Mouse (Mus musculus) kidney, embryonic 15.5 days (tissue): ENCODE results near the gene Cat. TPM values are rescaled to one million over a fixed set of nuclear protein-coding genes. Genes with fewer than 3 reads are reported as not detected.

Experiments
- ATAC-seq: fragments of 200-750 bp; cut with Nextera tagmentation; replicated peaks from 2 replicates; pipeline ENCODE4 v1.8.0; 2017; ENCODE audit warnings: moderate TSS enrichment; ENCODE audit not compliant: low FRiP score
- H3K27ac ChIP-seq: fragments of 300-500 bp; sonication (generic); 2 replicates; pipeline ENCODE4 v1.5.1; 2015; ENCODE audit warnings: mild to moderate bottlenecking, inconsistent platforms
- H3K27me3 ChIP-seq: fragments of 300-500 bp; sonication (generic); 2 replicates; pipeline ENCODE4 v1.6.1; 2015; ENCODE audit warnings: inconsistent platforms
- H3K36me3 ChIP-seq: fragments of 300-500 bp; sonication (generic); 2 replicates; pipeline ENCODE4 v1.6.1; 2015; ENCODE audit warnings: inconsistent platforms
- H3K4me1 ChIP-seq: fragments of 300-500 bp; sonication (generic); 2 replicates; pipeline ENCODE4 v1.6.1; 2015; ENCODE audit warnings: inconsistent platforms
- H3K4me2 ChIP-seq: fragments of 300-500 bp; sonication (generic); 2 replicates; pipeline ENCODE4 v1.6.1; 2015; ENCODE audit warnings: moderate library complexity, mild to moderate bottlenecking, inconsistent platforms
- H3K4me3 ChIP-seq: fragments of 300-500 bp; sonication (generic); replicated peaks from 2 replicates; pipeline ENCODE4 v1.5.1; 2015; ENCODE audit warnings: mild to moderate bottlenecking, inconsistent platforms
- H3K9ac ChIP-seq: fragments of 300-500 bp; sonication (generic); 2 replicates; pipeline ENCODE4 v1.6.1; 2015; ENCODE audit warnings: mild to moderate bottlenecking, inconsistent platforms
- H3K9me3 ChIP-seq: fragments of 300-500 bp; sonication (generic); replicated peaks from 2 replicates; pipeline ENCODE4 v1.6.1; 2016; ENCODE audit warnings: inconsistent platforms
- WGBS: fragments of 180-500 bp; shearing (Covaris S2); methylation state at CpG from one replicate; pipeline ENCODE4 v1.1.7; 2015; ENCODE audit warnings: mixed read lengths; 5-methylcytosine and 5-hydroxymethylcytosine counted together
- polyA plus RNA-seq: library from polyadenylated mRNA; unstranded; fragments of >200 nt; fragmentation: Nextera tagmentation; extraction: Ambion mirVana; gene quantifications from 2 replicates; pipeline ENCODE4 v1.2.1, GENCODE M21; 2015

The Cat gene
- polyA plus RNA-seq, 1 experiment from 2014 or later: 99.4 TPM

DNA sequence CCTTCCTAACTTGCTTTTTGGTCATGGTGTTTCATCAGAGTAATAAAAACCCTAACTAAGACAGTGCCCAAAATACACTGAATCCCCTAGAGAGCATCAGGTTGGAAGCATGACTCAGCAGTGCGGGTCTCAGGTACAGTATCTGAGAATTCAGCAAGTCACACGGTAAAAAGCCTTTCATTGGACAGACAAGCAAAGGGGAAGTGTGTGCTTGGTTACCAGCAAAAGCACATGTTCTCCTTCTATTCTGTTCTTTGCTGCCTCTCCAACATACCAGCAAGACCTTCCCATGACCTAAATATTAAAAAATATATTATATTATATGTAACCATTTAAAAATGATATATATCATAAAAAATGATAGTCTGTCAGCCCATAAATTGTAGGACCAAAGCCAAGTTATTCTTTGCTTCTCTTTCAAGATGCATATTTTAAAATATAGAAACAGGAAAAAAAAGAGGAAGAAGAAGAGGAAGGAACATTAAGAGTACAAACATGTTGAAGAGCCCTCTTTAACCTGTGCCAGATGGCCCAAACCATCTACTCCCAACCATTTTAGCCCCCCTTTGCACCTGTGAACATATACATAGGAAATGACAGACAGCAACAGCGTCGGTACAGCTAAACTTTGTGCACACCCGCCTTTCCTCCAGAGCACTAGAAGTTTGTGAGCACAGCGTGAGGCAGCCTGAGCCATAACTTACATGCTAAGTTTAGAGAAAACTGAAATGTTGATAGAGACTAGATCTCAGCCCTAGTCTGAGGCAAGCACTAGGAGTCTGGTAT, 10.9 kb upstream of the Cat start:
- no peak for ATAC-seq
- 85% methylated on average over 6 of the region's 6 CpGs for WGBS
- H3K27ac ChIP-seq: no peak overlapping the region

DNA sequence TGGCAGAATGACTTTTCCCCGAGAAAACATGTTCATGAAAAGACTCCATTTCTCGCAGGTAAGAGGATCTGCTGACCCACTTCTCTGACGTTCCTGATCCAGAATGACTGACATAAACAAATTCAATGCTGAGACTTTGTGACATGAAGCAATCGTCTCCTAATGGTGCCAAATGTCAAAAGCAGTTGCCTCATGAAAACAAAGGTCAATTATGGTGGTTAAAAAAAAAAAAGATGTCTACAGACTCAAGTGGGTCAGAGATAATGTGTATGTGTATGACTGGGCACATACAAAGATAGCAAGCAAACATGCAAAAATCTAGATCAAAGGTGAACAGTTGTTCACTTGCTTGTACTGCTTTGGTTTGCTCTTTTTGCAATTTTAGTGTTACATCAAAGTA, 8.9 kb upstream of the Cat start:
- ATAC-seq: no peak
- H3K27me3 ChIP-seq: no peaks in the 10 kb centered on the region
- H3K9ac ChIP-seq: no peak overlapping the region
- no peaks in the 10 kb centered on the region for H3K9me3 ChIP-seq
- no peak overlapping the region for H3K4me2 ChIP-seq
- 74% methylated on average over 4 of the region's 4 CpGs for WGBS
- H3K4me1 ChIP-seq: peaks cover 10% of the 10 kb centered on the region; the same call in 1 of the 2 replicates
- no peaks in the 10 kb centered on the region for H3K36me3 ChIP-seq
- no peak overlapping the region for H3K27ac ChIP-seq
- H3K4me3 ChIP-seq: no peak overlapping the region

More for the DNA sequence above, 10.9 kb upstream of the Cat start:
- Histone ChIP-seq H3K4me2 (no peak overlapping the region), H3K36me3 (no peaks in the 10 kb centered on the region), H3K9me3 (no peaks in the 10 kb centered on the region), H3K4me1 (peaks cover 5% of the 10 kb centered on the region; the same call in 1 of the 2 replicates), H3K27me3 (no peaks in the 10 kb centered on the region), H3K4me3 (no peak overlapping the region), H3K9ac (no peak overlapping the region)

DNA sequence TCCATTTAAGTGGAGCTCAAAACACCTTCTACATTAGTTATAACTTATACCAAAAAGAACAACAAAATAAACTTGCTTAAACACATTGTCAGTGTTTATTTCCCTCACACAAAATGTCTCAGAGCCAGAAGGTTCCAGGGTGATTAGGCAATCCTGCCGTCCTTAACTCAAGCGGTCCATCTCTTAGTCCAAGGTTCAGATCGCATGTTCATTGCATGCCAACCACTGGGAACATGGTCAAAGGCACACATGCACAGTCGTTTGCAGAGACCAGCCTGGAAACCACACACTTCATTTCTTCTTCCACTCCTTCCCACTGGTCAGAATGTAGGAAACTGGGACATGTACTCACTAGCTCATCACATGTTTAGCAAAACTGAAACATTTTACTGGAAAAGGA, 7.6 kb upstream of the Cat start:
- peaks cover 10% of the 10 kb centered on the region; the same call in 1 of the 2 replicates for H3K4me1 ChIP-seq
- H3K4me2 ChIP-seq: no peak overlapping the region
- H3K36me3 ChIP-seq: no peaks in the 10 kb centered on the region
- H3K9me3 ChIP-seq: no peaks in the 10 kb centered on the region
- H3K27ac ChIP-seq: no peak overlapping the region
- WGBS: 83% methylated on average over 4 of the region's 4 CpGs
- no peak overlapping the region for H3K4me3 ChIP-seq
- no peaks in the 10 kb centered on the region for H3K27me3 ChIP-seq
- no peak for ATAC-seq
- no peak overlapping the region for H3K9ac ChIP-seq

DNA sequence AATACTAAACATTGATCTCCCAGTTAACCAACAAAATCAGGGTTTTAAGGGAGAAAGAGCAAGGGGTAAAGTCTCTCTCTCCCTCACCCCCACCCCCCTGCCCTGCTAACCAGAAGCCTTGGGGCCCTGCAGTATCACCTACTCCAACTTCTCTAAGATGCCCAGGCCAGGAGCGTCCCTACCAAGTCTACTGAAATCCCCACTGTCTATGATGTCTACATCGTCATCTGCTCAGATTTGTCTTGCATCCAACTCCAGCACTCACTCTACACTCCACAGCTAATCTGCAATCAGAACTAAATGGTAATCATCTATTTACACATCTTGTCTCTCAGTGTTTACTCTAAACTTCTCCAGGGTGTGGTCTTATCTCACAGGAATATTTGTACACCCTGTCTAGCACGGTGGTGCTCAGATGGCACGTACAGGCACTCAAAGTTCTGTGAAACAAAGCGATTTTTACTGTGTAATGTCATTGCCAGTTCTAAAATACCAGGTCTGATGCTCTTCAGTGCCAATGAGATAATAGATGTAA, 907 bp downstream of the Cat start:
- H3K9me3 ChIP-seq: no peaks in the 10 kb centered on the region
- peak overlapping the region; percentile 96 for H3K27ac ChIP-seq
- H3K27me3 ChIP-seq: no peaks in the 10 kb centered on the region
- WGBS: 33% methylated on average over 5 of the region's 5 CpGs
- H3K36me3 ChIP-seq: no peaks in the 10 kb centered on the region
- H3K4me3 ChIP-seq: peak overlapping the region; percentile 82
- H3K4me2 ChIP-seq: peak overlapping the region; percentile 75
- peak overlapping the region; percentile 86 for H3K9ac ChIP-seq
- H3K4me1 ChIP-seq: peaks cover 26% of the 10 kb centered on the region
- ATAC-seq: no peak

DNA sequence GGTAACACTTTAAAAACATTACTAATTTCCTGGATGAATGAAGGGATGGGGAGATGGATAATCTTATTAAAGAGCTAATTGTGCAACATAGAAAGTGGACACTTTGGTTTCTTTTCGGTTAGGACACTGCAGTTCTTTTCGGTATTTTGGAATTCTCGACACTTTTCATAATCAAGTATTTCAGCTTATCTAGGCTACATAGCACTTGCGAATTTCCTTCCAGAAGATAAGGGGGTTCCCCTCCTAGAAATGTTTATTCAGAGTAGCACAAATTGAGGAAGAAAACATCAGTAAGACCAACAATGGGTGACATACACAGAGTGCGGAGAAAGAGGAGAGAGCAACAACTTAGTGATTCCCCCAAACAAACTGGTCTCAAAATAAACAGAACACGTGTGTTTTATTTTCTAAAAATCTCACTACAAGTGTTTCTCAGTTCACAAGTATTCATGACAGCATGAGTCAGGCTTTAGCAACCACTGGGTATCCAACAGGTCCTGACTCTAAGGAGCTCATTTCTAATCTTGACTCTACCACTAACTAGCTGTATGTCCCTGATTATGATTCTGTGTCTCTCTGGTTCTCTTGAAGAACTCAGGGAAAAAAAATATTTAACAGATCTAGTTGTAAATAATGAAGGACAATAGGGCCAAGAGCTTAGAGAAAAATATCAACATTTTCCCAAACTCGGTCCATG, 1.5 kb downstream of the Cat start:
- ATAC-seq: no peak
- no peaks in the 10 kb centered on the region for H3K36me3 ChIP-seq
- H3K9ac ChIP-seq: peak overlapping the region; percentile 86; the same call in 1 of the 2 replicates

DNA sequence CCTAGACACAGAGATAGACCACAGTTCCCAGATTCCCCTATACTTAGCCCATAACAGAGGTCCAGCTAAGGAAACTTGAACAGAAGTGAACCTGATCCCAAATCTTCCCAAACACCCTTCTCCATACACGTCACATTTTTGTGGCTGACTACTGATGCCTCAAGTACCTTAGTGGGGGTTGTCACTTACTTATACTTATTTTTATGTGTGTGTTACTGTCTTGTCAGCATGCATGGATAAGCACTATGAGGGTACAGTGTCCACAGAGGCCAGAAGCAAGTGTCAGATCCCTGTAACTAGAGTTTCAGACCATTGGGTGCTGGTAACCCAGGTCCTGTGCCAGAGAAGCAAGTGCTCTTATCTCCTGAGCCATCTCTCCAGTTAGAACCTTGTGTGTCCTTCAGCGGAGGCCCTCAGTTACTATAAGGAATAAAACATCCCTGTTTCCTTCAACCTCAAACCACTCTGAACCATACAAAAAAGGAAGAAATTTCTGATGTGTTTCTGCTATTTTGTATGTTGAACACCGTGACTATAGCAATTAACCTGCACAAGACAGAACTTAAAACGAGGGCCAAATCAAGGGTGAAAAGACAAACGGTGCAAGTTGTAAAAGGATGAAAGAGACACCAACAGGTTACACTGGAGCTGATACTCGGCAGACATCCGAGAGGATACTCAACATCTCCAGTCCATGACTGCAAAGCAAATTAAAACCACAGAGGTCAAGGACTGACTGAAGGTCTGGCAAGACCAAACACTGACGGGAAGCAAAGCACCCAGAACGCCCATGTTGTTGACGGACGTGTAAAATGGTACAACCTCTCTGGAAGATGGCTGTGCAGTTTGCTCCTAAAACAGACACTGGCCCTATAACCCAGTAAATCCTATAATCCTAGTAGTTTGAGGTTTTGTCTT, 3.4 kb downstream of the Cat start:
- no peak for ATAC-seq
- Histone ChIP-seq H3K4me3 (no peak overlapping the region), H3K4me2 (no peak overlapping the region), H3K27ac (no peak overlapping the region), H3K4me1 (peaks cover 26% of the 10 kb centered on the region), H3K27me3 (no peaks in the 10 kb centered on the region), H3K36me3 (no peaks in the 10 kb centered on the region), H3K9me3 (no peaks in the 10 kb centered on the region), H3K9ac (no peak overlapping the region)
- WGBS: 54% methylated on average over 11 of the region's 11 CpGs

More for the DNA sequence above, 1.5 kb downstream of the Cat start:
- WGBS: 81% methylated on average over 7 of the region's 7 CpGs
- Histone ChIP-seq H3K27me3 (no peaks in the 10 kb centered on the region), H3K27ac (no peak overlapping the region), H3K4me3 (peak overlapping the region; percentile 82), H3K4me2 (peak overlapping the region; percentile 75), H3K4me1 (peaks cover 26% of the 10 kb centered on the region), H3K9me3 (no peaks in the 10 kb centered on the region)

DNA sequence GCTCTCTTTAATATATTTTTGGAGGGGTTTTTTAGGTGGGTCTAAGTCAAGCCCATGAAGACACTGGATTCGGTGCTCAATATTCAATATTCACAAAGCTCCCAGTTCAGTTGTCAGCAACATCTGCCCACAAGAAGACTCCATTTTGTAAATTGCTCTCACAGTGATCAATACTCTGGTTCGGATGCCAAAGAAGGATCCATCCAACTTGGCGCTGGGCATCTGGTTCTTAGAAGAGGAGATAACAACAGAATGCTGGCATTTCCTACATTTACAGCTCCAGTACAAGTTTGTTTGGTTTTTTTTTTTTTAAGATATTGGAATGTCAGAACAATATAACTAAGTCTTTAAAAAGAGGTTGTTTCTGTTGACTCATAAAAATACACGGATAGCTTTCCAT, 4.1 kb downstream of the Cat start:
- Histone ChIP-seq H3K4me2 (no peak overlapping the region), H3K9ac (no peak overlapping the region), H3K36me3 (peaks cover under 1% of the 10 kb centered on the region; the same call in 1 of the 2 replicates), H3K9me3 (no peaks in the 10 kb centered on the region), H3K4me1 (peaks cover 26% of the 10 kb centered on the region), H3K27ac (no peak overlapping the region), H3K4me3 (no peak overlapping the region), H3K27me3 (no peaks in the 10 kb centered on the region)
- 96% methylated on average over 4 of the region's 4 CpGs for WGBS
- ATAC-seq: no peak

DNA sequence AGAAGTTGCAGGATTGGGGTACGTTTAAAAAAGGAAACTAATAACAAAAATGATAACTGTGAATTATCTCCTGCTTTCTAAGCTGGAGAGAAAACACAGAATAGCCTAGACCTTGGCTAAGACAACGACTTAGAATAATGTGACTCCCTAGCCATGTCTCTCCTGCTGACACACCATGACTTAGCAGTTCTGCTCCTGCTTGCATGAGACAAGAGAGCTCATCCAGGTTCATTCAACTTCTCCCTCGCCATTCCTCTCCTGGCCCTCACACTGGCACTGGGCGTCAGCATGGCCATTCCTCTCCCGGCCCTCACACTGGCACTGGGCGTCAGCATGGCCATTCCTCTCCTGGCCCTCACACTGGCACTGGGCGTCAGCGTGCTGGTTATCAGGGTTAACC, 4.7 kb downstream of the Cat start:
- peaks cover 23% of the 10 kb centered on the region for H3K4me1 ChIP-seq
- no peak overlapping the region for H3K4me2 ChIP-seq
- no peaks in the 10 kb centered on the region for H3K27me3 ChIP-seq
- H3K36me3 ChIP-seq: peaks cover 7% of the 10 kb centered on the region
- no peak overlapping the region for H3K4me3 ChIP-seq
- H3K27ac ChIP-seq: no peak overlapping the region
- H3K9me3 ChIP-seq: no peaks in the 10 kb centered on the region
- WGBS: 89% methylated on average over 8 of the region's 8 CpGs
- H3K9ac ChIP-seq: no peak overlapping the region
- ATAC-seq: no peak

DNA sequence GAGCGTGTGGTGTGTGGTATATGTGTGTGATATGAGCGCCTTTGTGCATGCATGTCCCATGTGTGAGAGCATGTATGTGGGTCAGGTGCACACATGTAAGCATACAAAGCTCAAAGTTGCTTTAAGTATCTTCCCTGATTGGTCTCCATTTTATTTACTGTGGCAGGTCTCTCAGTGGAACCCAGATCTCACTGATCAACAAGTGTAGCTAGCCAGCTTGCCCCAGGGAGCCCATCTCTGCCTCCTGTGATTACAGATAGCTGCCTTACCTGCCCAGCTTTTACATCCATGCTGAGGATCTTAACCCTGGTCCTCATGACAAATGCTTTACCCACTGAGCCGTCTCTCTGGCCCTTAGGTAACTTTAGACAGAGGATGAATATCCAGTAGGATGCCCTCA, 6.6 kb downstream of the Cat start:
- no peak overlapping the region for H3K4me2 ChIP-seq
- no peak overlapping the region for H3K4me3 ChIP-seq
- peaks cover 26% of the 10 kb centered on the region for H3K36me3 ChIP-seq
- no peaks in the 10 kb centered on the region for H3K9me3 ChIP-seq
- H3K4me1 ChIP-seq: peaks cover 12% of the 10 kb centered on the region
- no peak overlapping the region for H3K9ac ChIP-seq
- H3K27ac ChIP-seq: no peak overlapping the region
- WGBS: 90% methylated on average over 3 of the region's 3 CpGs
- no peaks in the 10 kb centered on the region for H3K27me3 ChIP-seq
- no peak for ATAC-seq

DNA sequence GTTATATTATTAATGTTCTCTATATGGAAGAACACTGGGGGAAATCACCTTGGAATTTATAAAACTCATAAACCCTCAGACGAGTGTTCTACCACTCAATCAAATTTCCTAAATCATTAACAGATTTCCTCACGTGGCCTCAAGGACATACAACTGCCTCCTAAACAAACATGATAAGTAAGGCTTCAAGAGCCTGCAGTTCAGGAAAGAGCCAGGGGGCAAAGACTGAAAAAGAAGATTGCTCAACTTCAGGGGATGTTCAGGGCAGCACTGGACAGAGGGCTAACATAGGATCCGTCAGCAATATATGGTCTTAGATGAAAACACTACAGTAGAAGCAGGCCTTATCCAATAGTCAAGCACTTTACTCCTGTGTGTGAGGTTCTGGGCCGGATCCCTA, 7.5 kb downstream of the Cat start:
- no peak overlapping the region for H3K9ac ChIP-seq
- ATAC-seq: no peak
- 74% methylated on average over 4 of the region's 4 CpGs for WGBS
- no peak overlapping the region for H3K4me2 ChIP-seq
- no peak overlapping the region for H3K4me3 ChIP-seq
- H3K4me1 ChIP-seq: 0 out of 2 replicates have a peak, but pooled peaks cover 3% of the 10 kb centered on the region
- H3K9me3 ChIP-seq: no peaks in the 10 kb centered on the region
- H3K27ac ChIP-seq: no peak overlapping the region
- H3K36me3 ChIP-seq: peaks cover 34% of the 10 kb centered on the region
- H3K27me3 ChIP-seq: no peaks in the 10 kb centered on the region

DNA sequence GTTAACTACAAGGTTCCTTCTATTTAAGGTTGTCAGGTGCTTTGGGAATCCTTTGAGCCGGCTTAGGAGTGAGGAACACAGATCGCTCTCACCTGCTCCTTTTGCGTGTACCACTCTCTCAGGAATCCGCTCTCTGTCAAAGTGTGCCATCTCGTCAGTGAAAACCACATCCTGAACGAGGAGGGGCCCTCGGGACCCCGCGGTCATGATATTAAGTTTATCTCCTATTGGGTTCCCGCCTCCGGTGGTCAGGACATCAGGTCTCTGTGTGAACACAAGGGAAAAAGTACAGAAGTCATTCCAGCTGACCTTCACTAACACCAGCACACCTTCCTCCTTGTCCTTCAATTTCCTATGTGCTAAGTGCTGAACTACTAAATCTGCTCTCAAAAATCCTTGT, 8.3 kb downstream of the Cat start:
- H3K36me3 ChIP-seq: peaks cover 37% of the 10 kb centered on the region
- 88% methylated on average over 11 of the region's 11 CpGs for WGBS
- H3K4me2 ChIP-seq: no peak overlapping the region
- no peak for ATAC-seq
- H3K4me1 ChIP-seq: no peaks in the 10 kb centered on the region
- no peak overlapping the region for H3K9ac ChIP-seq
- H3K4me3 ChIP-seq: no peak overlapping the region
- H3K9me3 ChIP-seq: no peaks in the 10 kb centered on the region
- no peaks in the 10 kb centered on the region for H3K27me3 ChIP-seq
- H3K27ac ChIP-seq: no peak overlapping the region
